Mouse (Mus musculus) mouse trophoblast stem cell (cell line): ENCODE data around the gene Gm49384.
"Not testable (repeated sequence)": the region's sequence is repeated elsewhere in the genome, so short reads cannot be mapped to it uniquely, and the experiment has no call there.

Source experiments
- in situ Hi-C, 2 experiments: fragments of 300-500 bp; cut with MseI, MboI; formaldehyde crosslinking; loops; 2 replicates in 1 of 2; 3 replicates in 1 of 2; pipeline ENCODE4 v1.15.1; 2025

Gm49384 gene

DNA sequence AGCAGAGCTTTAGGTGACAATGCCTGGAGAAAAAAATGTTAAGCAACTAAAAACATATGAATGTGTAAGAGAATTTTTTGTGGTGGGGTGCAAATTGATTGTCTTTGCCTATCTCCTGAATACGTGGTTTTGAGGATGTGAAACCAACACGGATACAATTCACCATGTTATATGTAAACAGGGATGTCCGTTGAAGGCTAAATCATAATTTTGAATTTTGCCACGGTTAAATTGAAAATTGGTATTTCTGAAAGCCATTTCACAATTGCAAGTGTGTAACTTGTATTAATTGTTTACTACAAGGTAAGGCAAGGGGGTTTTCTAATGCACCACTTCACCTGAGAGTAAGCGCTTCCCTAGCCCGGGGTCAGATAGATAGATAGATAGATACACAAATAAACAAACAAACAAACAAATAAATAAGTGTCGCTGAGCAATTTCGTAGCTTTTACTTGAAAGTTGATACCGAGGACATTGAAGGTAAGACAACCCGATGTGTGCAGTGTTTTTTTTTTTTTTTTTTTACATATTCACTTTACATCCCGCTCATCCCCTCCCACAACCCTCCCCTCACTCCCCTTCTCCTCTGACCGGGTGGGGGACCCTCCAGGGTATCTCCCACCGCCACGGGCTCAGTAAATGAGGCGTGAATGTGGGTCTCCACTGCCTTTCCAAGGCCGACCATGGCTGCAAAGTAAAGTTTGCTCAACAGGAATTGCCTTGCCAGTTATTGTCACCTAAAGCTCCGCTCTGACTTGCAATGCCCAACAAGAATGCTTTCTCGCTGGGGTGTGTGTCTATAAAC is 36.2 kb downstream of the Gm49384 start:
- in situ Hi-C loops = no loop called here

- in situ Hi-C loops = not testable (repeated sequence)
These were observed 37.0 kb downstream of the Gm49384 start for GRCm38 (mm10) chr12:69166861-69167581.

- in situ Hi-C loops = no loop called here
These were observed 39.2 kb downstream of the Gm49384 start for GRCm38 (mm10) chr12:69164904-69165303.

DNA sequence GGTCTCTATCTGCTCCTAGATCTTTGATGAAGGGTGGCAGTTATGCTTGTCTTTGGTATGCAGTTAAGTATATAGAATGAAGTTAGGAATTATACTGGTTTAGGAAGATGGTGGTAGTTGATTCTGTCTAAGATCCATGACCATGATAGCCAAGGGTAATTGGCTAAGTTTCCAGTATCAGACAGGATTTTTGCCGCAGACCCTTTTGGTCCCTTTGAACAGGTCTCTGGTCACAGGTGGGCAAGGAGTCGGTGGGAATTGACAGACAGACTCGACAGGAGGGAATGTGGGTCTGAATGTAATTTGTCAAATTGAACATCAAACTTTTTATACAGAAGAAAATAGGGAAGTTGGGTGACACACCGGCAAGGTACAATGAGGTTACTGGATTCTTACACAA is 40.5 kb downstream of the Gm49384 start:
- in situ Hi-C loops = not testable (repeated sequence)

- in situ Hi-C loops = not testable (repeated sequence)
These were observed 43.4 kb downstream of the Gm49384 start for GRCm38 (mm10) chr12:69160677-69161076.

- in situ Hi-C loops = no loop called here
These were observed 44.5 kb downstream of the Gm49384 start for GRCm38 (mm10) chr12:69159578-69159940.

GRCm38 (mm10) chr12:69158765-69159577 is 45.1 kb downstream of the Gm49384 start, which contains the start of gene Rps29:
Gene Rps29, minus strand, starts transcription at chr12:69159186.
- in situ Hi-C loops = not testable (repeated sequence)

DNA sequence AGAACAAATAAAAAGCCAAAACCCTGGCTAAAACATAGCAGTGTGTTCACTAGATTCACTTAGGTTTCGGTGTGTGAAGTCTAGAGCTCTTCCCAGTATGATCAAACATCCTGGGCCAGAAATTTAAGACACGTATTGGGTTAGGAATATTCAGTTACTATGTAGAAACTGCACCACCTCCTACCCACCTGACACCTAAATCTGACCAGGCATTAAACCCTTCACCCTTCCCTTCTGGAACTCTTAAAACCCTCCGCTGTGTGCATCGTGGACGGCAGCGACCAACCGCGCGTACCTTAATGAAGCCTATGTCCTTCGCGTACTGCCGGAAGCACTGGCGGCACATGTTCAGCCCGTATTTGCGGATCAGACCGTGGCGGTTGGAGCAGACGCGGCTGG is 45.7 kb downstream of the Gm49384 start:
- in situ Hi-C loops = no loop called here

DNA sequence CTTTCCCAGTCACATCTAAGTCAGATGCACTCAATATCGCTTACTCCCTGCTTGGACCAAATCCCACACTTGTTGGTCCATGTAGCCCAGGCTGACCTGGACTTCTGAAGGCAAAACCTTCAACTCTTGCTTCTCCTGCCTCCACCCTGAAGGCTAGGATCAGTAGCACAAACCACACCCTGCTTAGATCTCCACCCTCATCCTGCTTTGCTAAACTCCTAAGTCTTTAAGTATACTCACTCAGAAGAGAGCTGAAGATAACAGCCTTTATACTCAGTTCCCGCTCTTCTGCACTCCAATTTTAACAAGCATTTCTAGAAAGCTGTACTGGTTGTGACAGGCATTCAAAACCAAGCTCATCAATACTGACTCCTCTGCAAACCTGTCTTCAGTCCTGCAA is 47.0 kb downstream of the Gm49384 start:
- in situ Hi-C loops = no loop called here

- in situ Hi-C loops = no loop called here
These were observed 47.6 kb downstream of the Gm49384 start for GRCm38 (mm10) chr12:69156436-69156835.

GRCm38 (mm10) chr12:69155923-69156322 is 48.1 kb downstream of the Gm49384 start:
- in situ Hi-C loops = no loop called here

GRCm38 (mm10) chr12:69150049-69150448 is 54.0 kb downstream of the Gm49384 start:
- in situ Hi-C loops = no loop called here

- in situ Hi-C loops = no loop called here
These were observed 56.8 kb downstream of the Gm49384 start for GRCm38 (mm10) chr12:69147166-69147735.

DNA sequence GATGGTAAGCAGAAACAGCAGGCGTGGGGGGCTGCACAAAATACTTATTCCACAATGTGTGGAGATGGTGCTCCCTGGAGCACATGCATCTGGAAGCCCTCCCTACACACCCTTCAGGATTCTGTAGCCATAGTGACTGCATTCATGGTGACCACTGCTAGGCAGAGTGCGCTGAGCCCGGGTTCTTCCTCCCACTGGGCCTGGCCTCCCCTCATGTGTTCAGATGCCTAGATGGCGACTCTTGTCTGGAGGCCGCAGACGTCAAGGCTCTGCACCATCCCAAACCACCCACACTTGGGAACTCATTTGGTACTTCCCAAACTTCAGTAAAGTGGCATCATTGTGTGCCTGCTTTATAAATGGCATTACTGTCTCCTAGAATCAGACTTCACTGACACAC is 60.6 kb downstream of the Gm49384 start:
- in situ Hi-C loops = no loop called here

GRCm38 (mm10) chr12:69139841-69140240 is 64.2 kb downstream of the Gm49384 start:
- in situ Hi-C loops = no loop called here
